Mouse (Mus musculus) inflammation-experienced regulatory T-cells, adult 6 months (primary cell): ENCODE results near the gene Kmt2b. TPM values are rescaled to one million over a fixed set of nuclear protein-coding genes. Genes with fewer than 3 reads are reported as not detected.

Experiments used
- ATAC-seq: one replicate; pipeline ENCODE4 v1.8.0; 2017
- polyA plus RNA-seq, 3 experiments: library from polyadenylated mRNA; unstranded; fragments of 100-300 nt; shearing (Covaris generic); gene quantifications; one replicate each; pipeline ENCODE4 v1.2.1; 2017

The Kmt2b gene
- polyA plus RNA-seq, 3 experiments from 2014 or later: 15.7 to 23.0 (median 22.6) TPM

DNA sequence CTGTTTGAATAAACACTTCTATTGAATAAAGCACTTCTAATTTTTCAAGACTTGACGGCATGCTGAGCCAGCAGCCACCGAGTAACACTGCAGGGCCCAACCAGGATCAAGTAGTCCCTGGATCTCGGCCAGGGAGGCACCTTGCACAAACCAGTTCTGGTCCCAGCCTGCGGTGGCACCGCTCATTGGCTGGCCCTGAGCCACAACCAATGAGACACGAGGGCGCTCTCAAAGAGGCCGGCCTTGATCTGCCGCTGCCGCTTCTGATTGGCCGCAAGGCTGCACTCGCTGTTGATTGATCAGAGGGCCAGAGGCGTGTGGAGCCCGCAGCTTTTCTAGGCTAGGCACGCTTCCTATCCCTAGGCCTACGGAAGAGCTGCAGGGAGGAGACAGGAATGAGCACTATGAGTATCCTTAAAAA lies 11.4 kb upstream of the Kmt2b start:
- peak; percentile 85 for ATAC-seq

DNA sequence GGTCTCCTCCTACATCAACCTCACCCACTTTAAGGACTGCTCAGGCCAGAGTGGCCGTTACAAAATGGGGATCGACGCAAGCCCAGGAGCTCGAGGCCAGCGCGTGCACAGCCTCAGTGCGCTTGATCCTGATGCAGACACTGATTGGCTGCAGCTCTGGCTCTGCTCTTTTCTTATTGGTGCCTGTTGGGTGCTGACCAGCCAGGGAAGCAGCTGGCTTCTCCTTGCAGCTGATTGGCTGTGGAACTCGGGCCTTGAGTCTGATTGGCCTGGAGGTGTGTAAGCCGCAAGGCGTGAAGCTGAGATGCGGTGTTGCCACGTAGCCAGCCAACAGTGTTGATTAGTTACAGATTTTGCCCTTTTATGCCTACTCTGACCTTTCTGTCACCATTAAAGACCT lies 10.3 kb upstream of the Kmt2b start, which contains the start of gene Zbtb32:
Gene Zbtb32 (minus strand): TSS at position 124 of the 400 bp plus-strand sequence.
- ATAC-seq: no peak

- no peak for ATAC-seq
Measured at GRCm38 (mm10) chr7:30596811-30597210, 8.3 kb upstream of the Kmt2b start.

GRCm38 (mm10) chr7:30596093-30596492 lies 7.6 kb upstream of the Kmt2b start:
- ATAC-seq: no peak

DNA sequence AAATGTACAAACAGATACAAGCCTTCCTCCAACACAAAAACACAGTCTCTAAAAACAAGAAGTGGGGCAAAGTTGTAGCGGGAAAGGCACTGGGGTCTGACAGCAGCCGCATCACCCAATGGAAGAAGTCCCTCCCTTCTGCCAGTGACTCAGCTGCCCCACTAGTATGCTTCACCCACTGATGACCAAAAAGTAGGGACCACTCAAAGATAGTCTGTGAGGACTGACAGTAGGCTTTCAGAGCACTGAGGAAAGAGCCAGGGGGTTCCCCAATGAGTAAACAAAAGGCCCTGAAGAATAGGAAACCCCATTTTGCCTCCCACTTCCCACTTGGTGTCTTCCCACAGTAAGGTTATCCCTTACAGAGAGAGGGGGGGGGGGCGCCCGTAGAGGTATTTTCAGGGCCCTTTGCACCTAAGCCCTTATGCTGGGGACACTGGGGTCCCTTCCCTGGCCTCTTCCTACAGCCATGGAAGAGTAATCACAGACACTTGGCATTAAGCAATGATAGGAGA lies 6.0 kb upstream of the Kmt2b start:
- ATAC-seq: peak; percentile 46

DNA sequence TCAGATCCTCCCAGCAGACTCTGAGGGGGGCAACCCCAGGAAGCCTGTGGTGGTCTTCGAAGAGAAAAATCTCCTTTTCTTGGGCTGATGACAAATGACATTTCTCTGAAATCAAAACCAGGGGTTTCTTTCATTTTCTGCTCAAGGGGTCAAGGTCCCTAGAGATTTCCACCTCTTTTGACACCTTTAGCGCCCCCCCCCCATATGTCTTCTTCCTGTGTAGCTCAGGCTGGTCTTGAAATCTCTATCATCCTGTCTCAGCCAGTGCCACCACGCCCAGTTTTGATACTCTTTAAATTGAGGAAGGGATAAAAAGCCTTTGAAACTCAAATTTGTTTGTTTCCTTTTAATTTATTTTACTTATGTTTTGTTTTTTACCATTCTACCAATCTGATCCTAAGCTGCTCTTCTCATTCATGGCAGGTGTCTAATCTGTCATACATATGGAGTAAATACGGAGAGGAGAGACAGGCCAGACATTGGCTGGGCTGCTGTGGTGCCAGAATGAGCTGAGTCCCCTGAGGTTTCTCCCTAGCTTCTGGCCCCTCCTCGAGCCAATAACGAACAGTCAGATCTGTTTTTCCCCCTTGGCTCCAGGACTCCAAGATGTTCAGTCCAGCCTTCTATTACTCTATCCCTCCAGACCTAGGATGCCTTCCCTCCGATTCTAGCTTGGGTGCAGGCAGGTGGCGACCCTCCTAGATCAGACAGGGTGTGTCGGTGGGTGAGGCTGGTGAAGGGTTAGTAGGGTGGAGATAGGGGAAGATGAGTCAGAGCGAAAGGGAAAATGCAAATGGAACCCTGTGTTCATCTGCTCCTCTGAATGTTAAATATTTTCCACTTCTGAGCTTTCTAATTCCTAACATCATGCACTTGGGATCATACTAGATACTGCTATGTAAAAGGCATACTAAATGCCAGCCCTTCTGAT lies 5.3 kb upstream of the Kmt2b start:
- ATAC-seq: peak; percentile 41

DNA sequence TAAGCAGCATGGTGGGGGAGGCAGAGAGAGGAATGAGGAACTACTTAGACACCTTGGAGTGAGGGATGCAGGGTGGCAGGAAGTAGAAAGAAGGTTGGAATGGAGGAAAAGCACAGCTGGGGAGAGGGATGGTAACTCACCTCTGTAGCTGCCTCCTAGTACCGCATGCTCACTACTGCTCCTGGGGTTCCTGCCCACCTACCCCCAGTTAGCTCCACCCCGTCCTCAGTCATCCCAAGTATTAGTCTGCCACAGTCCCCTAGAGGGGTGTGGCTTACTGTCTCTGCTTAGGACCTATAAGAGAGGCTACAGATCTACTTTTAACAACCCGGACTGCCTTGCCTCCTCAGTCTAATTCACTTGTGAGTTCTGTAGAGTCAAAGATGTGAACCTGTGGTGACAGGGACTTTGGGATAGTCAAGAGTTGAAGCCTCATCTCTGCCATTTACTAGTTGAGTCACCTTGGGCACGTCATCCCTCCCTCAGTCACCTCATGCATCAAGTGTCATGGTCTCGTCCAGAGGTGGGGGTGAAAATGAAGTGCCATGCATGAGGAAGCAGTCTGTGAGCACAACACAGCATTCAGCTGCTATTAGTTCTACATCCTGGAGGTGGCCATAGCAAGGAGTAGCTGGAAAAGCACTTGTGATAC lies 4.4 kb upstream of the Kmt2b start:
- no peak for ATAC-seq

DNA sequence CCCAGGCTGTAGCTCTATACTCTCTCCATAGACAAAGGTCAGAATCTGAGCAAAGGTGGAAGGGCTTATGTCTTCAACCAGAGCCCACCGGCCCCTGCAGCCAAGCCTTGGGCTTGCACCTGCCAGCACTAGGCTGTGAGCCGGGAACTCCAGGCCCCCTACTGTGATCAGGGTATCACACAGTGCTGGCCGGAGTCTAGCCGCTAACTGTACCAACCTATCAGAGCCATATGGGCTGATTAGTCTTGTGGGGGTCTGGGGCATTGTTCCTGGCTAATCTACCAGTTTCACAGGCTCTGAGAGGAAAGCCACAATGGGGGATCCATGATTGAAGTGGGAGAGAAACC lies 3.1 kb upstream of the Kmt2b start:
- ATAC-seq: no peak

DNA sequence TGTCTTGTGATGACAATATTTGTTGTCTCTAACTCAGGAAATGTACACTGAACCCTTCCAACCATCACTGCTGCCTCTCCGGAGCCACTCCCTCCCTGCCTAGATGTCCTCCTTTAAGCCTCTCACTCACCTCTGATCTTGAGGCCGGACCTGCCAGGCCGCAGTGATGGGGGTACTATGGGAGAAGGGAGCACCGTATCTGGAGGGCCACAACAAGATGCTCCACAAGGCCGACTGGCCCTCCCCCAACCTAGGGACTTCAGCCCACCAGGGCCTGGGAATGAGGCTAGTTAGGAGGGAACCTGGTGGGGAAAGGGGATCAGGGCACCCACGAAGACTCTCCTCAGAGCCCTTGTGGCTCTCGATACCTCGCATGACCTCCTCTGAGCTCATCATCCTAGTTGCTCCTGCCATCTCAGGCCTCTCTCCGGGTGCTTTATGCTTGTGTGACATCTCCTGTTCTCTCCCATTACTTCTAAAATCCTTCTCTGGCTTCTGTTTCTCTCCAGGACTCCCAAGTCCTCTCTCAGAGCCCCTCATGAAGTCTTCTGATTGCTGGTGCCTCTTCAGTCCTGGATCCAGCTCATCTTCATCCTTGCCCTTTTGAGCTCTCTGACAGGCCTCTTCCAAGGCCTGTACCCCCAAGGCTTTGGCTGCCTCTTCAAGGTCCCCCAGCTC lies 2.5 kb upstream of the Kmt2b start:
- no peak for ATAC-seq

DNA sequence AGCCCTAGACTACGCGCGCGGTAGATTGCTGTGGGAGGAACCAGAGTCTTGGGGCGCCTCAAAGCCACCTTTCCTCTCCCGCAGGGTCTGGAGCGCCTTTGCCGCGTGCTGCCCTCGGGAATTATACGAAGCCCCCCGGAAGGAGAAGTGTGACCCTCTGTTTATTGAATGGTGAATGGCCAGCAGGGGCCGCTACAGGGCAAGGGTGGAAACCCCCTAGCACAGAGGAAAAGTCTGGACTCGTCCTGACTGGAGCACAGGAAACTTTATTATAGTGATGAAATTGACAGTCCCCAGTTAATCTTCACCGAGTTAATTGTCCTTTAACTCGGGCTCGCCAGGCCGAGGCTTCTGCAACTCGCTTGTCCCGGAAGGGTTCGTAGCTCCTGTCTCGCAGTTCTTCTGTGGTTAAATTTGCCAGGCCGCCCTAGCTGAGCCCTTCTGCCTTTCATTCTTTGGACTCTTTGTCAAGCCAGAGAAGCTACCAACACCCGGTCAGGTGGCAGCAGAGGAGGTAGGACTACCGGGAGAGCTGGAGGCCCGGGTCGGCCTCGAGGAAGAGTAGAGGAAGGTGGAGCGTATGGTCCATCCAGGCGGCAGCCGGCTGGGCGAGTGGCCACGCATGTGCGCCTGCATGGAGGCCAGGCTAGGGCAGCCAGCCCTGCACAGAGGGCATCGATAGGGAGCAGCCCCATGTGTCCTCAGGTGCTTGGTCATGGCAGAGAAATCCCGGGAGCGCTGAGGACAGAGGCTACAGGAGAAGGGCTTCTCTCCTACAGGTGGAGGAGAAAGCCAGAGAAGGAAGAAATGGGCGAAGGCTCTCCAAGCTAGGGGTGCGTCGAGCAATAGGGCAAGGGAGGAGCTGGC lies 1.1 kb upstream of the Kmt2b start:
- peak; percentile 7 for ATAC-seq

- ATAC-seq: peak; percentile 20
Measured at GRCm38 (mm10) chr7:30587842-30588667, 471 bp downstream of the Kmt2b start.

DNA sequence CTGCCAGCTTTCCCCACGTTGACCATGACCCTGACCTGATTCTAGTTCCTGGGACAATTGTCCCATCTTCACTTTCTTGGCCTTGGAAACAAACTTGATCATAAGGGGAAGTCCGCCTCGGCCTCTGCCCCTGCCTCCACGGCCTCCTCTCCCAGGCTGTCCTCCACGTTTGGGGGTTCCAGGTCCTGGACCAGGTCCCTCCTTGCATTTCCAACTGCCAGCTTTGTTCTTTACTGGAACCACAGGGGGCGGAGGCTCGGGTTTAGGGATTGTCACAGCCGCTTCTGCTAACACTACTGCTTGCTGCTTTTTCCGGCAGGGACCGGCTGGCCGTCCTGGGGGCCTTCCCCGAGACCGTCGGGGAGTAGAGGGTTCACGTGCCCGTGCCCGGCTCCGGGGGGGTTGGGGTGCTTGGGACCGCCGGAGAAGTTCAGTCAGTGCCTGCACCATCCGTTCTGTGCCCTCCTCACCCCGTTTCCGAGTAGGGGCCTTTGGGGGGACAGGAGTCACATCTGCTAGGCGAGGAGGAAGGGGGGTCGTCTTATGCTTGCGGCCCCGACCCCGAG lies 2.0 kb downstream of the Kmt2b start:
- no peak for ATAC-seq

- no peak for ATAC-seq
Measured at GRCm38 (mm10) chr7:30585170-30585569, 3.4 kb downstream of the Kmt2b start.

GRCm38 (mm10) chr7:30584339-30584738 lies 4.2 kb downstream of the Kmt2b start:
- no peak for ATAC-seq

DNA sequence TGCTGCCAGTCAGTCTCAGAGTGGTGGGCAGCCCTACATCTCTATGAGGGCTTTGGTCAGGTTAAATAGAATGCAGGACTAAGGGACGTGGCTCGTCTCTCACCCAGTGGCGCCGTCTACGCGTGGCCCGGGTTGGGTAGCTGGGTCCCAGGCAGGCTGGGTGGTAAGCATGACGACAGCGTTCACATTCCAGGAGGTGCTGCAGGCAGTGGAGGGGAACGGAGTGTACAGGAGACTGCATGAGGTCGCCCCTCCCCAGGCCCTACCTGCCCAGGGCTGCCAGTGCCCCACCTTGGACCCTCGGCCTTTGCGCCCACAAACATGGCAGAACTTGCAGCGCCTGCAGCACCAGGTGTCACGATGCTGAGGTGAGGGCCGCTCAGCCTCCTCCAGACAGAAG lies 7.0 kb downstream of the Kmt2b start:
- no peak for ATAC-seq

- no peak for ATAC-seq
Measured at GRCm38 (mm10) chr7:30579950-30580349, 8.6 kb downstream of the Kmt2b start.

DNA sequence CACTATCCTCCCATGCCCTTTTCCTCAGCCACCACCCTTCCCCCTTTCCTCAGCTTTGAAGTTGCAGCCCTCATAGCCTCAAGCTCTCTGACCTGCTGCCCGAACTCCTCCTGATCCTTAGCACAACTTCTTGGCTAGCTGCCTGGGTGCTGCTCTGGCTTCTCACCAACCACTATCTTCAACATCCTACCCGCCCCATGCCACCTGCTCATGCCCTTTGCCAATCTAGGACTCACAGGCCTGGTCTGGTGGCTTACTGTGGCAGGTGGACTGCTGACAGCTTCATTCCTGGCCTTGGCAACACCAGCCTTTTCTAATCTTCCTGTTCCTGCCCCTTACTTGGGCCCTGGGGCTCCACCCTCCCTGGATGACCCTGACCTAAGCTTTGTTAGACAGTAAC lies 15.6 kb downstream of the Kmt2b start:
- ATAC-seq: no peak

DNA sequence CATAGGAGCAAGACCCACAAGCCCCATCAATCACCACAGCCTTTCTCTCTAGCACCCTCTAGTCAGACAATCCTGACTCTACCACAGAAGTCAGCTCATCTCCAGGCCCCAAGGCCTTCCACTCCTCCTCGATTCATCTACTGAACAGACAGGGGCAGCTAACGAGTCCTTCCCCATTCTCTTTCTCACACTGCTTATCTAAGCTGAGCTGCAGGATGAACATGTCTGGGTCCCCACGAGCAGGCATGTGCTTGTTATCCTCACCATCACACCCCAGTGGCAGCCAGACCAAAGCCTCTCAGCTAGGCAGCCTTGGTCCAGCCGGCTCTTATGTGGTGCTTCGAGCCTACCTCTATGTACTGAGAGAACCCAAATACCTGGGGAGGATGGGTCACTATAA lies 16.1 kb downstream of the Kmt2b start:
- no peak for ATAC-seq

DNA sequence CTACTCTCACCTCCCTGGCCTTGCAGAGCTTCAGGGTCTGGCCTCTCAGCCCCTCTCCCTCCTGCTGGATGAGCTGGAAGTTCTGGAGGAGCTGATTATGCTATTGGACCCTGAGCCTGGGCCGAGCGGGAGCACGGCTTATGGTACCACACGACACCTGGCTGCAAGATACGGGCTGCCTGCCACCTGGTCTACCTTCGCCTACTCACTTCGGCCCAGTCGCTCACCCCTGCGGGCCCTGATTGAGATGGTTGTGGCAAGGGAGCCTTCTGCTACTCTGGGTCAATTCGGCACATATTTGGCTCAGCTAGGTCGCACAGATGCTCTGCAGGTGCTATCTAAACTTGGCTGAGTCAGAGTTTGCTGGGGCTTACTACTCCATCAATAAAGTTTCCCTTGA lies 21.0 kb downstream of the Kmt2b start:
- ATAC-seq: no peak

- no peak for ATAC-seq
Measured at GRCm38 (mm10) chr7:30566033-30566432, 22.5 kb downstream of the Kmt2b start.
